Mouse (Mus musculus) cerebellum, adult 18-20 months (tissue): ENCODE results near the gene 1700013G24Rik.

ENCODE experiments used
- DNase-seq, 2 experiments: peaks; one replicate each; pipeline ENCODE4 v3.0.0; 2021

1700013G24Rik gene

DNA sequence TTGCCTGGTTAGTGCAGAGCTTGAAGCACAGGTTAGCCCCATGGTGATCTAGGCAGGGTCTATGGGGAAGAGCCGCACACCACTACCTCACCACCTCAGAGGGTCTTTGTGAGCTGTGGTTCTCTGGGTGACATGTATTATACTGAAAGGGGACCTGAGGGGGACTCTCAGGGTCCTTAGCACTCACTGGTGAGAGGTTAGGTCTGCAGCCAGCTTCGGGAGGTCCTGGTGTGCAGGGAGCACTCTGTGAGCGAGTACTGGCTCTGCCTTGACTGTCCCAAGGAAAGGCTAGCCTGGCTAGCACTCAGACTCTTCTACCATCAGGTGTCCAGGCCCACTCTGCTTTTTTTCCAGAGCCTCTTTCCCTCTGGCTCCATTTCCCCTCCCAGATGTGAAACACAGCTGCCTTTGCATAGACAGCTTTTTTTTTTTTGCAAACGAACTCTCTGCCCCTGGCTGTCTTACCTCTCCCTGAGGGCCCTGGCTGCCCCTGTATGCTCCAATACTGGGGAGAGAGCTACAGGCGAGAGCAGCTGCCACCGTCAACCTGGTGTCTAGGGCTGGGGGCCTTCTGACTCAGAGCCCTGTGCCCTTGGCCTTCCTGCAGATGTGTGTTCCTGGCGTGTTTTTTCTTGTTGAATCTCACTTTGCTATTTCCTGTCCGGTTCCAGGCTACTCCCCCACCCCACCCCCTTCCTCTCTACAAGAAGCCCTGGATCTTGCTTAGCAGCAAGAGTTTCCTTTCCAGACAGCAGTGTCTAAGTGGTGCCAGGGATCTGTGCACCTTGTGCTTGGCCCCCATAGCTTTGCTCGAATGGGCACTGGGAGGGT lies 45.0 kb downstream of the 1700013G24Rik start:
- no peak for DNase-seq

DNA sequence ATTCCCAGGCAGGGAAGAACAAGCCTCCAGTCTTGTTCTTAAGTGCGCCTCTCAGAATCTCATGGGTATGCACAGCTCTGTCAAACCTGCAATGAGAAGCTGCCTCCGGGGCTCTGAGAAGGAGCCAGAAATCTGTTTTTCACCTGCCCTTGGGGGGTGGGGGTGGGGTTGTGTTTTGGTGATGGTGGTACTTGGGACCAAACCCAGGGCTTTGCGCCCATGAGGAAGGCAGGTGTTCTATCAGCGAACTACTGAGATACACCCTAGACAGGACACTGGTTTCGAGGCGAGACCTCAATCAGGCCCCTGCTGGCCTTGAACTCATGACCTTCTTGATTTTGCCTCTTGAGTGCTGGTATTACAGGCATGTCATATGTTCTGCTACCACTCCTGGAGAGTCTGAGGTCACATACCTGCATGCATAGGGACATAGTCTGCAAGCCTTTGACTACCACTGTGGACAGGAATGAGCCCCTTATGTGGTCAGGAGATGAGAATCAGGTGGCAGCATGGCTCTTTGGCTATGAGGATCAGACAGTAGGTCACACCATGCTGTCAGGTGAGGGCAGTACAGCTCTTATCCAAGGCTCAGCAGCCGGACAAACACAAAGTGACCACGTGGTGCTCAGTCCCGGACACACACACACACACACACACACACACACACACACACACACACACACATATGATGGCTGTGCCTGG lies 45.9 kb downstream of the 1700013G24Rik start:
- no peak for DNase-seq

DNA sequence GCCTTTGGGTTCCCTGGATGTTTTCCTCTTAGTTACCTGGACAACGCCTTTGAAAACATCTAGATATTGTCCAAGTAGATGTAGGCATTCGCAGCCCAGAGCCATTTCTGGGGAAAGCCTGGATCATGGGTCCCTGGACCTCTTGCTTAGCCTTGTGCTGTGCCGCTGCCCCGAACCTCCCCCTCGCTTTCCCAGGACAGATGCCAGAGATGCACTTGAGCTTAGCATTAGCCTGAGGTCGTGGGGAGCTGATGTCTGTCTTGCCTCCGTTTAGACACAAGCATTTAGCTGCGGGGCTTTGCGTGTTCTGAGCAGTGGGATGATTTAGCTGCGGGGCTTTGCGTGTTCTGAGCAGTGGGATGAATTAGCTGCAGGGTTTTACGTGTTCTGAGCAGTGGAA lies 47.1 kb downstream of the 1700013G24Rik start:
- no peak for DNase-seq

DNA sequence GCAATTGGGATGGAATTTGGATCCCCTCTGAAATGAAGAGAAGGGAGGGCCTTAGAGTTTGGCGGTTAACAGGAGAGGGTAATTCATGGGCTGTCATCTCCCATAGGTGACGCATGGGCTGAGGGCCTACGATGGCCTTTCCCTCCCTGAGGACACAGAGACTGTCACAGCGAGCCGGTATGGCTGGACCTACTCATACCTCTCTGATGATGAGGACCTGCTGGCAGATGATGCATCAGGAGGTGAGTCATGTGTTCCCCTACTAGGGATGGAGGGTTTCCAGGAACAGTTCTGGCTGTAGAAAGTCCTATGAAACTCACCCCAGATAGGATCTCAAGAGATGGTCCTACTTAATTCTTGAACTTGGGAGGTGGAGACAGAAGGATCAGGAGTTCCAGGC lies 47.9 kb downstream of the 1700013G24Rik start:
- peak in 1 of 2 experiments; percentile 49 for DNase-seq

DNA sequence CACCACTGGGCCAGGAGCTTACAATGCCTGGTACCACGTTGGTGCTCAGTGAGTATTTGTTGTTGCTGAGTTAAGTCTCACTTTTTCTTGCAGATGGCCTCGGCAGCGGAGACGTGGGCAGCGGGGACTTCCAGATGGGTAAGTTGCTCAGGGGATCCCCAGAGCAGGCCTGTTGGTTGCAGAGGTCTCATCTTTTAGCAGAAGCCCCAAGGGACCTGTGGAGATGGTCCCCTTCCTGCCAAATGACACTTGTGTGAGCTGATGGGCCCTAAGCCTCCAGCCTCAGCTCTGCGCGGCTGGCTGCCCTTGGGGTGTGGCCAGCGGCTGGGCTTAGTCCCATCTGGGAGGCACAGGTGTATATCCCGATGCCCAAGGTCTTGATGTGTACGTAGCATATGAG lies 49.1 kb downstream of the 1700013G24Rik start:
- DNase-seq = no peak

DNA sequence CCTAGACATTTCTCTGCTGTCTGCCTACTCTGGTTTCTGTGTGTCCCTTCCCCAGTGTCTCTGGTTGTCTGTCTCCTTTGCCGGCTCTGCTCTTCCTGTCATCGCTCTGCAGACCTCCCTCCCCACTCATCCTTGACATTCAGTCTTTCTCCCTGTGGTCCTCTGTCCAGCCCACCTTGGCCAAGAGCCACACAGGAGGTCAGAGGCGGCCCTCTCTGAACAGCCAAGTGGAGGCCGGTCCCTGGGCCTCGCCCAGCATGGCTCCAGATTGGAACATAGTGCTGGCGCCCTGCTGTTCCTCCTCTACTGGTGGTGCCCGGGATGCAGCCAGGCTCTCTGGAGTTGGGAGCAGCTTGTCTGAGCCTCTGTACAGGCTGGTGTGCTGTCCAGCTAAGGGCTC lies 49.7 kb downstream of the 1700013G24Rik start:
- no peak for DNase-seq

DNA sequence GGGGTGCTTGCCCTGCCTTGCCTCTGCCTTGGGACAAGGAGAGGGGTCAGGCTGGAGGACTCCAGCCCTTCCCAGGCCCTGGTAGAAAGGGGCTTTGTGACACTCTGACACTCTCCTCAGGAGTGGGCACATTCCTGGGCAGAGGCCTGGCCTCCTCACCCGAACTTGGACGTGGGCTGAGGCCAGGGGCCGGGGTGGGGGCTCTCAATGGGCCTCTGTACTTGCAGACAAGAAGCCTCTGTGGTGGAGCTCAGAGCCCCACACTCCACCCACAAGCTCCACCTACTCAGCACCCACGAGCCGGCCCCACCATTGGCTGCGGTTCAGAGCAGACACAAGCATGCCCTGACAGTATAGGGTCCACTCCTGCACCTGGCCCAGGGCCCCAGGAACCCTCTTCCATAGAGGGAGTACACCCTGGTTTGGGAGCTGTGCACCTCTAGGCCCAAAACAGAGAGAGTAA lies 50.5 kb downstream of the 1700013G24Rik start:
- no peak for DNase-seq
